Mouse (Mus musculus): ENCODE measurements around the gene Commd6.

GRCm38 (mm10) chr14:101616178-101616577 is 24.3 kb downstream of the Commd6 start:
- TF ChIP-seq CTCF (IDR thresholded peaks at IDR 0.05; ENCODE audit: control insufficient read depth, insufficient read depth, insufficient read length), result no peak
- TF ChIP-seq USF1 (IDR thresholded peaks at IDR 0.05; ENCODE audit: low read depth), result no peak

Measured in C2C12 (cell line).